Mouse (Mus musculus) naive thymus-derived CD4-positive, alpha-beta T cell, adult 5 months (primary cell): ENCODE results near the gene Gm10306. TPM values are rescaled to one million over a fixed set of nuclear protein-coding genes. Genes with fewer than 3 reads are reported as not detected.

Source experiments
- polyA plus RNA-seq: library from polyadenylated mRNA; unstranded; fragments of 100-300 nt; shearing (Covaris generic); gene quantifications from one replicate; pipeline ENCODE4 v1.2.1, GENCODE M21; 2017

The Gm10306 gene
- not detected for polyA plus RNA-seq

DNA sequence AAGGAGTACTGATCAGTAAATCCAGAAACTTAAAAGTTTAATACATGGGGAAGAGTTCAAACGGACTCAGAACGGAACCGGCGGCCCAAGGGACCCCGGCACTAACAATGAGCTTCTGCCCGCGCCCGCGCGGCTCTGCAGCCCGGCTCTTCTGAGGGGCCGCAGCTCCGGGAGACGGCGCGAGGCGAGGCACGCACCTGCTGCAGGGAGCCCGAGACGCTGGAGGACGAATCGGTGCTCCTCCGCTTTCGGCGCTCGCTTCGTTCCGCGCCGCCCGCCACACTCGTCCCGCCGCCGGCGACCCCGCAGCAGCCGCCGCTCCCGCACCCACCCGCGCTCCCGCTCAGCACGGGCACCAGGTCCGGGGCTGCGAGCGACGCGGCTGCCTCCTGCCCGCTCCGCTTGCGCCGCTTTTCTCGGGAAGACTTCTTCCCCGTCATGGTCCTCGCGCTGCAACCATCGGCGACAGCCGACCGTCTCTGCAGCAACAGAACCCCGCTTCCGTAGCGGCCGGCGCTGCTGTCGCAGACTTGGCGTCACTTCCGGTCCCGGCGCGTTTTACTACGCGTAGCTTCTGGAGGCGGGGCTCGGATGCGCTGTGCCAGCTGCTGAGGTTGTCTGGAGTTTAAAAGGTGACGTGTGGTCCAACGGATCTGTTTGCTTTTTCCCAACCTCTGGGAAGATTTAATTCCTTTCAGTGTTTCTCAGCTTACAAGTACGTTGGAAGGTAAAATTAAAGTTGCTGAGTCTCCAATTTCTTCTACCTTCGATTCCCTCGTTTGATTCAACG lies at the start of gene Gm10306, which contains the start of gene Caap1:
TSS of gene Gm10306 (plus strand) at position 282 of the 790 bp plus-strand sequence.
TSS of gene Caap1 (minus strand) at position 532 of the 790 bp plus-strand sequence.

DNA sequence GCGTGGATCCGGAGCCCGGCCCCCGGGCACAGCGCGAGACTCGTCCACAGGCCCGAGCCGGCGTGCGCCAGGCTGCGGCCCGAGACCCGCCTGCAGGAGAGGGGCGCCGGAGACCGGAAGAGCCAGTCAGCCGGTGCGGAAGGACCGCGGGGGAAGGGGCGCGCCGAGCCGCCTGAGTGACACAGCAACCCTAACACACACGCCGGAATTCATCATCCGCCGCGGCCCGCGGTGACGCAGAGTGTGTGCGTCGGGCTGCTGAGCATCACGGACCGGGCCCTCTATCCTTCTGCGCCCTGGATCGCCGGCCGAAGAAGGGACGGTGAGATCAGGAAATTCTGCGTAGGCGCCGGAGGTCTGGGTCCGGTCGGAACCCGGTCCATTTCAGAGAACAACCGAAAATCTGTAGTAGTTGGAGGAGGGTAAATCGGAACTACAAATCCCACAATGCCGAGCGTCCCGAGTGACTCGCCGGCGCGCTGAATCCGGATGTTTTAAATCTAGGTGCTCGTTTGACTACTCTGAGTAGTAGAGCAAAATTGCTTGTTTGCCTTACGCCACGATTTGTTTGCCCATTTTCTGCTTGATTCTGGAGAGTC lies 46.8 kb downstream of the Gm10306 start, which contains the start of gene Plaa:
TSS of gene Plaa (minus strand) at position 214 of the 599 bp plus-strand sequence.

Other genes with a start within 250 kb of the Gm10306 start
- 17.0 TPM for gene Caap1, start 250 bp downstream of the Gm10306 start, polyA plus RNA-seq
- gene Plaa, start 46.7 kb downstream of the Gm10306 start, polyA plus RNA-seq, result 81.2 TPM
- gene Ift74, start 57.9 kb downstream of the Gm10306 start, polyA plus RNA-seq, result 2.4 TPM
- gene Lrrc19, start 93.6 kb downstream of the Gm10306 start, polyA plus RNA-seq, result not detected
- not detected for gene Tek, start 182.7 kb downstream of the Gm10306 start, polyA plus RNA-seq